Mouse (Mus musculus): ENCODE measurements around the gene Sult6b1. TPM values are rescaled to one million over a fixed set of nuclear protein-coding genes. Genes with fewer than 3 reads are reported as not detected.

Sult6b1 gene
- not detected for total RNA-seq (2021)

DNA sequence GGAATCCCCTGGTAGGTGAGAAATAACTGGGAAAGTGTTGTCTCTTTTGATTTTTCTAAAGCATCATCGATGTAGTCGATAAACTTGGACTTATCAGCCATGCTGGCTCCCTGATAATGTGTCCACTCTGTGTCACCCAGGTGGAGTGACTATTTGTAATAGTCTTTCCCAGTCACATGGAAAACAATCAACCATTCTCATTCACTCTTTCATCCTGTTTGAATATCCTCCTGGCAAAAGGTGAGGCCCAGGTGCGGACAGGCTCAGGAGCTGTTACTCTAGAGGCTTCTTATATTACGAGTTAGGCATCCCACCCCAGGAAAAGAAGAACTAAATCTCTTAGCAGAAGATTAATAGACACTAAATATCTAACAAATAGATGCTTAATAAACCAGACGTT lies at the start of gene Sult6b1:
TSS of gene Sult6b1 (minus strand) at position 101 of the 400 bp plus-strand sequence.
- DNase-seq (ENCODE audit: extremely low spot score in 1 of 2, low spot score in 2 of 2): no peak
- intact Hi-C loops (cut with DNase I): no loop called here

DNA sequence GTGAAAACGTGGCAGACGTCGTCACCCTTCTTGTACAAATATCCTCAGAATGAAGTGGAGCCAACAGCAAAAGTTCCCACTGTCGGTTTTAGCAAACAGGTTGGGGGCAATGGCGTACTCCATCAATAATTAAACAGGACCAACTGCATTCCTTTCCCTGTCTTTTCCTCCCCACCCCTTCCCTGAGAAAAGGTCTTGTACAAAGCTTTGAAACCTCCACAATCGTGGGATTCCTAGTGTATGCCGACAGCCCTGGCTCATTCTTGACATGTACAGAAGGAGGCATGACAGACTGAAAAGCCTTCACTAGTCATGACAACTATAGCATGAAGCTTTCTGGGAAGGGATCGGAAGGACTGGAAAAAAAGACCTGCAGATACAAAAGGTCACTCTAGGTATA lies 46.4 kb upstream of the Sult6b1 start:
- intact Hi-C loops (cut with DNase I): no loop called here
- DNase-seq (ENCODE audit: extremely low spot score in 1 of 2, low spot score in 2 of 2): no peak

DNA sequence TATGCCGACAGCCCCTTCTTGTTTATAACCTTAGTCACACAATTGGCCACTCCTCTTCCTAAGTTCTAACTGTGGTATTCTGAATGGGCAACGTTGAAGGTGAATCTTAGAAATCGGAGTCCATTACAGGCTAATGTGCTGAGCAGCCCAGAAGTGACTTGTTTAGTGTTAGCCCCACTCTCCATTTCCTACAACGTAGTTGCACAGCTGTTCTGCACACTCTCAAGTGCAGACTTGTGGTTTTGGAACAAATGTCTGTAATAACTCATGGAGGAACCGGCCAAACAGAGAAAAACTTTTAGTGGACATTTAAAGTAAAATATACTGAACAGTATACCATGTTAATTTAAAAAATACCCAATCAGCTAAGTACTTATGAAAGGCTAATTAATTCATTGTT lies 45.3 kb upstream of the Sult6b1 start:
- no peak for DNase-seq (ENCODE audit: extremely low spot score in 1 of 2, low spot score in 2 of 2)
- intact Hi-C loops (cut with DNase I): no loop called here

DNA sequence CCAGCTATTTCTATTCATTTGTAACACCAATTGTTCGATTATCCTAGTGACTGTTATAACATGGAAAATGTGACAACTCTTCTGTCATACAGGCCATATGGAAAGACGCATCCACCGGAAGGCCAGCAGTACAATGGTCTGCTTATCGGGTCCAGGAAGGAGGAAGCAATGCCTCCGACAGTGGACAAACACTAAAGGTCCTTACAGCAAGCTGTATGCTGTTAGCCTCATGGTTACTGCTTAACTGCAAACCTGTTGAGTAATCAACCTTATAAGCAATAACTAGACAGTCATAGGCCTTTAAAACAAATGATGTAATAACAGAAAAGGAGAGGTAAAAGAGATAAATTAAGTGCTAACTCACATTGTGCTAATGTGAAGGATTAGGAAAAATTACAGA lies 44.4 kb upstream of the Sult6b1 start:
- intact Hi-C loops (cut with DNase I): no loop called here
- DNase-seq (ENCODE audit: extremely low spot score in 1 of 2, low spot score in 2 of 2): no peak

DNA sequence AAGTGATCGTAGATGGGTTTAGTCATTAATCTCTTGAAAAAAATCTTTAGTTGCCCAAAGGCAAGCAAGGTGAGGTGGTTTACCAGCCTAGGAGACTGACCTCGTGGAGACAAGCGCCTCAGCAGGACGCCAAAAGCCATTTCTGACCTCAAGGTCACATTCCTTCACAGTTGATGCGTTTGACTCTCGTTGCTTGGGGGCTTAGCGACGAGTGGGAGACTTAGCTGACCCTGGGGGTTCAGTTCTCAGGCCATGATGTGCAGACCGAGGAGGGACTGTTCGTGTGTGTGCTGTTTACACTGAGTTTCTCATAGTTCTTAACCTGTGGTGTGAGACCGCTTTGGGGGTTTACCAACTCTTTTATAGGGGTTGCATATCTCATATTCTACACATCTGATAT lies 35.8 kb upstream of the Sult6b1 start:
- intact Hi-C loops (cut with DNase I): no loop called here
- DNase-seq (ENCODE audit: extremely low spot score in 1 of 2, low spot score in 2 of 2): no peak

DNA sequence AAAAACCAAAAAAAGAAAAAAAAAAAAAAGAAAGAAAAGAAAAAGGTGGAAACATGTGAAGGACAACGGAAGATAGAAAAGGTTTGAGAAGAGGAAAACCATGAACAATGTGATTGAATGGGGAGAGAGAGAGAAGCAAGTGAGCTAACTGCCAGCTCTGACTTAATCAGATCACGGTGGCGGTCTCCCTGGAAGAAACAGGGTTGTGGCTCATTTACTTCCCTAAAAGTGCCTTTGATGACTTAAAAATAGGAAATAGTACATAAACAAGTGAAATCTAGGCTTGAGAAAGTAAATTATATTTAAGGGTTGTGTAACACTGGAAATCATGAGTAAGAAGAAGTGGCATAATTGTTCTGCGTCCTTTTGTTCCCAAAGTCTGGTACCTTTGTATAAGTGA lies 32.1 kb upstream of the Sult6b1 start:
- intact Hi-C loops (cut with DNase I): loop anchor here (5.0 kb wide), 1 partner anchor 107 kb away; no protein-coding TSS in a partner anchor
- DNase-seq (ENCODE audit: extremely low spot score in 1 of 2, low spot score in 2 of 2): no peak

DNA sequence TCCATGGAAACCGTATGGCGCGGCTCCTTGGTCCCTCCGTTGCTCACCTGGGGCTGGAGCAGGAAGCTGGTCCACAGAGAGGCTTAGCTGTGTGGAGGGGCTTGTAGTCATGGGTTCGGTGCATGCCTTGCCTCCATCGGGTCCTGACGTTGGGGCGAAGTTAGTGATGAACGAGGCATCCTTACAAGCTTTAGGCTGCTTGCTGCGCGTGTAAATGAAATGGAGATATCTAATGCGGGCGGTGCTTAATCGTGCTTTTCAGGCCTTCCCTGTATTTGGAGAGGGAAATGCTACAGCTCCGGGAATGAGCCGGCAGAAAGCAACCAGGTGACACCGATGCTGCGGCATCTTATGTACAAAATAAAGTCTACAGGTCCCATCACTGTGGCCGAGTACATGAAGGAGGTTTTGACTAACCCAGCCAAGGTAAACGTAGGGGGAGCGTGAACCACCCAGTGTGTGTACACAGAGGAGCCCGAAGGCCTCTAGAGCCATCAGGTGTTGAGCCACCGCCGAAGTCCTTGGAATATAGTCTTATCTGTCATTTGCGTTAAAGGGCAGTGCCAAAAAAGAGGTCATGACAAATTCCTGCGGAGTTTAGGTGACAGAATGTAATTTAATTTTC lies 30.5 kb upstream of the Sult6b1 start:
- intact Hi-C loops (cut with DNase I): loop anchor here (5.0 kb wide), 1 partner anchor 105 kb away; no protein-coding TSS in a partner anchor
- DNase-seq (ENCODE audit: extremely low spot score in 1 of 2, low spot score in 2 of 2): no peak

DNA sequence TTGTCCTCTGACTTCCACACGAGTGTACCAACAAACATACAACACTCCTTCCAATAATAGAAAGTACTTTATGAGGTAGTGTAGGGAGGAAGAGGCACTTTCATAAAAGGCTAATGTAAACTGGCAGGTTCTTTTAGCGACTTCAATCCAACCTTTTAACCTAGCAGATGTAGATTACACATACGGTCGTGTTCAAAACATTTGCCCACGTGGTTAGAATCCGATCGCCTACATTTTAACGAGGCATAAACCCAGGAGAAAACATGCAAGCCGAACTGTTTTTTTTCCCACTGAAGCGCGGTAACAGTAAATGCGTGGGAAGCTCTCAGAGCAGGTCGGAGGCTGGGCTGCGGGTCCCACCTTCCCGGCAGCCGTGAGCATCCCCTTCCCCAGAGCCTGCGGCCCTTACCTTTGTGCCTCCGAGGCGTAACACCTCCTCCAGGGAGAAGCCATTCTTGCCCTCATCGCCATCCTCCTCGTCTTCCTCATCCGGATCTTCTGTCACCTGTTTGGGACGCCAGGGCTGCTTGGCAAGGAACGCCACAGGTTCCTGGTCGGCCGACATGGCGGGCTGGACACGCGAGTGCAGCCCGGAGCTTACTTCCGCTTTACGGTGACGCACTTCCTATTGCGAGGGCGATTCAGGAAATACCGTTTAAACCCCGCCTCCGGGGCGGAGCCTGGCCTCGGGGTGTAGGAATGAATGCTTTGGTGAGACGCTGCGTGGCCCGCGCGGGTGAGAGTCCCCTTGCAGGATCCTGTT lies 29.9 kb upstream of the Sult6b1 start, which contains the start of the genes Cebpz and Ndufaf7:
TSS of gene Cebpz (minus strand) at position 601 of the 763 bp plus-strand sequence.
TSS of gene Ndufaf7 (plus strand) at position 671 of the 763 bp plus-strand sequence.
- intact Hi-C loops (cut with DNase I): loop anchor here (5.0 kb wide), 1 partner anchor 104 kb away; no protein-coding TSS in a partner anchor
- DNase-seq (ENCODE audit: extremely low spot score in 1 of 2, low spot score in 2 of 2): peak; percentile 96 to 99

DNA sequence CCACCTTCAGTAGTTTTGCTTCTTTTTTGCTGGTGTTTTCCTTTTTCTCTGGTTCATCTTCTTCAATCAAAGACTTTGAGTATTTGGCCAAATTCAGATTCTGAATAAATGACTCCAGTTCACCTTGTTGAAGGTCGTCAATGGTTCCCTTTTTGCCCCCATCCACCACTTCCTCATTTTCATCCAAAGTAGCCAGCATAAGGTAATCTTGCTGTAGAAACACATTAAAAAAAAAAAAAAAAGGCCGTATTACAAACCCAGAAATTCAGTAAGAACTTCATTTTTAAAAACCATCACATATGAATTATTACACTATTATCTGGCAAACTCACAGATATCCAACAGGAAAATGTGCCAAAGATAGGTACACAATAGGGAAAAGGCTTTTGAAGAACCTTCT lies 29.1 kb upstream of the Sult6b1 start:
- DNase-seq (ENCODE audit: extremely low spot score in 1 of 2, low spot score in 2 of 2): no peak
- intact Hi-C loops (cut with DNase I): loop anchor here (5.0 kb wide), 1 partner anchor 104 kb away; no protein-coding TSS in a partner anchor

DNA sequence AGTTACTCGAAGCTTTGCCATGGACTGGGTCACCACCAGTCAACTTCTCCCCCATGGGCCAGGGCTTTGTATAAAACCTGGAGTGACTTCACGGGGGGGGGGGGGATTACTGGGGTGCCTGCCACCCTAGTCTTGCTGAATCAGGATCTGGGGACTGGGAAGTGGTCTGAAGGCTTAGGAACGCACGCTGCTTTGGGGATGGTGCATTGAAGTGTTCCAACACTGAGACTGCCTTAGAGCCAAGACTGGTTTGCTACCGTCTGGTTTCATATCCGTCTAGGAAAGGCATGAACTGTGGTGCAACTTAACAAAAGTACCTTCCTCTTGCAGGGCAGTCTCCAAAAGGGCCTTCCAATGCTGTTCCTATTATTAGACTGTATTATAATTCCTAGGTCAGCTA lies 10.9 kb upstream of the Sult6b1 start:
- intact Hi-C loops (cut with DNase I): loop anchor here (5.0 kb wide), 1 partner anchor 80 kb away; the partner anchor contains the start of genes Gpatch11 and Heatr5b
- peak in 1 of 2 experiments; percentile 28 for DNase-seq (ENCODE audit: extremely low spot score in 1 of 2, low spot score in 2 of 2)

DNA sequence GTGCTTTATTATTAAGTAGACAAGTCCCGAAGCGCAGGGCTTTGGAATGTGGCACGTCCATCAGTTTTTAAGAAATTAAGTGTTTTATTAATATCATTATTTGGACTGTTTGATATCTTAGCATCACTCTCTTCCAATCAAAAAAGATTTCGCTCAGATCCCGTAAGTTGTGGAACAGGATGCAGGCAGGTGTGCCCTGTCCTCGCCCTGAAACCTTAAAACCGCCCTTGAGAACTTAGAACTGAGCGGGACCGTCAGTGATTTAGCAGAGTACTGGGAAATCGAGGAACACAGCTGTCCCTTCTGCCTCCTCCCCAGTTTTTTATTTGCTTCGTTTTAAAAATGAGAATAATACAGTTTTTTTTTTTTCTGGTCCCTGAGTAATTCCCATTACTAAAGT lies 10.1 kb upstream of the Sult6b1 start:
- intact Hi-C loops (cut with DNase I): loop anchor here (5.0 kb wide), 1 partner anchor 80 kb away; the partner anchor contains the start of genes Gpatch11 and Heatr5b
- no peak for DNase-seq (ENCODE audit: extremely low spot score in 1 of 2, low spot score in 2 of 2)

DNA sequence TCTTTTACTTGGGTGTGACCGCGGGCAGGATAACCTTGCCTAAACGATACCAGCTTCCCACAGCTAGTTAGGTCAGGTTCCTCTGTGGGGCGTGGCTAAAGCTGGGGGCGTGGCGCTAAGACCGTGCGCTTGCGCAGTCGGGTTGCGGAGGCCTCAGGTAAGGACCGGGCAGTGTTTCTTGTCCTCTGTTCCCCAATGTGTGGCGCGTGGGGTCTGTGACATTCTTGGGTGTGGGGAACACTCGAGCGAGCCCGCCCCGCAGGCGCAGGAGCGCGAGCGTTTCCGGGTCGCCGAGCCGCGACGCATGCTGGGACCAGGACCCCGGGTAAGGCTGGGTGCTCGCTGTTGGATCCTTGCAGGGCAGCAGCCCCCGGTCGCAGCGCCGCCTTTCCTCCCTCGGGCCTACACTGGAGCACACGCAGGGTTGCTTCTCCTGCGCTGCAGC lies 9.6 kb upstream of the Sult6b1 start, which contains the start of gene Cebpzos:
TSS of gene Cebpzos (plus strand) at position 132 of the 445 bp plus-strand sequence.
- intact Hi-C loops (cut with DNase I): loop anchor here (5.0 kb wide), 1 partner anchor 79 kb away; the partner anchor contains the start of genes Gpatch11 and Heatr5b
- DNase-seq (ENCODE audit: extremely low spot score in 1 of 2, low spot score in 2 of 2): peak; percentile 85 to 89

DNA sequence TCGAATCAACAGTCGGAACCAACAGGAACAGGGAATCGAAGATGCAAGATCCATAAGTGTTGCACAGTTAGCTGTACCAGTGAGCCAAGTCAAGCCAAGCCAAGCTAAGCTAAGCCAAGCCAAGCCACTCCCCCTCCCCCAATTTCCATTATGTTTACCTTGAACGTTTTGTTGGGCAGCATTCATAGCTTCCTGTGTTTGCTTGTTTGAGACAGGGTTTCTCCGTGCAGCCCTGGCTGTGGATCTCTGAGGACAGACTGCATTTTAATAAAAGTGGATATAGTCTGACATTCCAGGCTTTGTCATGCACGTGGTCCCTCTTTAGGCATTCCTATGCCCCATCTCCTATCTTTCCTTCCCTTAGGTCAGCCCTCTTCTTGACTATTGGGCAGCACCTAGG lies 9.0 kb upstream of the Sult6b1 start:
- DNase-seq (ENCODE audit: extremely low spot score in 1 of 2, low spot score in 2 of 2): no peak
- intact Hi-C loops (cut with DNase I): loop anchor here (5.0 kb wide), 1 partner anchor 78 kb away; the partner anchor contains the start of genes Gpatch11 and Heatr5b

DNA sequence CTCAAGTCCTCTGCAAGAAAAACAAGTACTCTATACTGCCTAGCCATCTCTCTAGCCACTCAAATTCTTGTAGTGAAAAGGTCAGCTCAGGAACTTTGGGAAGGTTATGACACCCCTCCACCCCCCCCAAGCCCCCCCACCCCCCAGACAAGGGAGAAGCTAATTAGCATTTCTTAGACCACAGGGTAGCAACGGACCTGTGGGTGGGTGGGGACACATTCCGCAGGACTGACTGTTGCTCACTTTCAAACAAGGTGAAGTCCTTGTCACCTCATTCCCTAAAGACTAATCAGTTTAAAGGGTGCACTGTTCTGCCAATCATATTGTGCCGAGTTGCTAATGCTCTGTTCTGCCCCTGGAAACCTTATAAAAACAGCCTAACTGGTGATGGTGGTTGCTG lies 7.1 kb upstream of the Sult6b1 start:
- DNase-seq (ENCODE audit: extremely low spot score in 1 of 2, low spot score in 2 of 2): no peak
- intact Hi-C loops (cut with DNase I): no loop called here

DNA sequence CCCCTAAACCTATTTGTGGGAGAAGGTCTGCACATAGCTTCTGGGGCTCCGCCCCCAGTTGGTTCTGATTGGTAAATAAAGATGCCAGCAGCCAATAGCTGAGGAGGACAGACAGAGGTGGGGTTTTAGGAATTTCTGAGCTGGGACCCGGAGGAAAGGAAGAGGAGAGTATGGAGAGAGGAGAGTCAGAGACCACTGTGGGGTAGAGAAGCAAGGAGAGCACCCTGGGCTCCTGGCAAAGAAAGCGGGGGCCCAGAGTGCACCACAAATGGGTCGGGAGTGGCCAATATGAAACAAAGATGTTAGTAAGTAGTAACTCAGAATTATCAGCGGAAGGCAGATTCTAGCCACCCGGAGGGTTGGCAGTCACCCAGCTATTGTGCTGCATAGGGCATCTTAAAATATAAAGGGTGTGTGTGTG lies 6.1 kb upstream of the Sult6b1 start:
- DNase-seq (ENCODE audit: extremely low spot score in 1 of 2, low spot score in 2 of 2): peak; percentile 36 to 38
- intact Hi-C loops (cut with DNase I): no loop called here

DNA sequence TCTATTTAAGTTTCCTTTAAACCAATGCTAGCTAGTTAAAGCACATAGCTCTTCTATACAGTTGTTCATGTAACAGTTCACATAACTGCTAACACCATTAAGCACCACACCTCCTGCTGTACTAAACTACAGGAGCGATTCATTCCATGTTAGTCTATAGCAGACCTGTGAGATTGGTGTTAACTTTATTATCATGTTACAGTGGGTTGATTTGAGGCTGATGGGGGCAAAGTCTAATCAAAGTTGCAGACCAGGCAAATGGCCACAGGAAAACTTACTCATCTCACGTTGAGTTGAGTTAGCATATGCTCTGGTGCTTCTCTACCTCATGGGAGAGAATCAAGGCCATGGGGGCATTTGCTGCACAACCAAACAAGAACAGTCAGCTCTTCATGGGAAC lies 2.6 kb upstream of the Sult6b1 start:
- no peak for DNase-seq (ENCODE audit: extremely low spot score in 1 of 2, low spot score in 2 of 2)
- intact Hi-C loops (cut with DNase I): no loop called here

DNA sequence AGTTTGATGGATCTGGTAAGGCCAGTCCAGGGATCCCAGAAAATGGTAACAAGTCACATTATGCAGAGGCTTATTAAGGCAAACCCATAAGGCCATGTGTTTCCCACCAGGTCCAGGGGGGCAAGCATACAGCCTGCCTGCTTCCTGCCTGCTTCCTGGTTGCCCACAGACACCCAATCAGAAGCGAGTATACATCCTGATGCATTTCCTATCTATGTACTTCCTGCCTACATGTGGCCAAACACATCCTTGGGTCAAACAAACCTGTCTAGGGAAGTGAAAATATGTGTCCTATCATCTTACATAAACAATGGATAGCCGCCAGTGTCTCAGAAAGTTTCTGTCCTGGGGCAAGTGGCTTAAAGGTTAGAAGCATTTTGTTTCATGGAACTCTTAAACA lies 3.6 kb downstream of the Sult6b1 start:
- DNase-seq (ENCODE audit: extremely low spot score in 1 of 2, low spot score in 2 of 2): peak in 1 of 2 experiments; percentile 24
- intact Hi-C loops (cut with DNase I): no loop called here

DNA sequence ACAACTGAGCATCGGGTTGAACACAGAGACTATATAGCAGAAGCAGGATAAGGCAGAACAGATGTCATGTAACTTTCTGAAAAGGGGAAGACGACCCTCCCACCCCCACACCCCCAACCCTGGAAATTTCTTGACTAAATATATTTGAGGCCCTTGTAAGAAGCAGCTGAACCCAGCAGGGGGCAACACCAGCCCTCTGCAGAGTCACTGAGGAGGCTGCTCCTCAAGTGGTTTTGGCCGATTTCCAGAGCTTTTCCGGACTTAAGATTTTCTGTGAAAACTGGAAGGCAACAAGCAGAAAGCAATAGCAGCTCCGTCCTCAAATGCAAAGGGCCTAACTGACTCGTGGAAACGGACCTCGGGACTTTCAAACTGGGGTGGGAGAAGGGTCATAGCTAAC lies 11.4 kb downstream of the Sult6b1 start:
- peak; percentile 47 to 83 for DNase-seq (ENCODE audit: extremely low spot score in 1 of 2, low spot score in 2 of 2)
- intact Hi-C loops (cut with DNase I): no loop called here

DNA sequence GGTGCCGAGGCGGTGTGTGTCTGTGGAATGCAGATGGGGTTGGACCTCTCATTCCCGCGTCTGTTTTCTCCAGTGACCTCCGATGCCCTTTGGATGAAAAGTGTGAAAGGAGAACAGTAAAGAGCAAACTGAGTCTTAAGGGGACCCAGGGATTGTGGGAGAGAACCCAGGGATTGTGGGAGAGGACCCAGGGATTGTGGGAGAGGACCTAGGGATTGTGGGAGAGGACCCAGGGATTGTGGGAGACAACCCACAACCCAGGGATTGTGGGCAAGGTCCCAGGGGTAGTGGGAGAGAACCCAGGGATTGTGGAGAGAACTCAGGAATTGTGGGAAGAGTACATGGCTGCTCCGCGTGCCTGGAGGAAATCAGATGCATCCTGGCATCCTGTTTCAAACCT lies 11.8 kb downstream of the Sult6b1 start:
- no peak for DNase-seq (ENCODE audit: extremely low spot score in 1 of 2, low spot score in 2 of 2)
- intact Hi-C loops (cut with DNase I): no loop called here

DNA sequence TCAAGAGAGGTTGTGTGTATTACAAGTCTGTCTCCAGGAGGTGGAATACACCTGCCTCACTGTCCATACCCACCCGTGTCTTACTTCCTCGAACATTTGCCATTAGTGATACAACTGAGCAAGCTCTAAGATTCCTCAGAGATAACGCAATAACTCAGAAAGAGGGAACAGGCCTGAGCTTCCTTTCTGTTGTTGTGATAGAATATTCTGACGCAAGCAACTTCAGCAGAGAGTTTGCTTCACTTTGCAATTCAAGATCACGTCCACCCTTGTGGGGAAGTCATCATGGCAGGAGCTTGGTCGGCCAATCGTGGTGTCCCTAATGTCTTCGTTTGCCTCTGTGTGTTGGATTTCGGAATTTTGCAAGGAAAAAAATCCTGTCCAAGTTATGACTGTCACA lies 15.8 kb downstream of the Sult6b1 start:
- DNase-seq (ENCODE audit: extremely low spot score in 1 of 2, low spot score in 2 of 2): no peak
- intact Hi-C loops (cut with DNase I): no loop called here
